Mouse (Mus musculus) megakaryocyte, embryonic 14.5 days (primary cell): ENCODE results near the gene Irf7. TPM values are rescaled to one million over a fixed set of nuclear protein-coding genes. Genes with fewer than 3 reads are reported as not detected.
A peak's percentile ranks its signal among the peaks of the same experiment; 100 is the strongest.

Source experiments
- H3K27me3 ChIP-seq: replicated peaks from 2 replicates; pipeline ENCODE3; 2012; ENCODE audit warnings: inconsistent platforms
- H3K36me3 ChIP-seq: replicated peaks from 2 replicates; pipeline ENCODE3; 2012; ENCODE audit warnings: low read length, inconsistent platforms, mixed read lengths
- H3K4me1 ChIP-seq: 2 replicates; pipeline ENCODE4 v1.6.1; 2012; ENCODE audit warnings: inconsistent platforms
- H3K4me3 ChIP-seq: replicated peaks from 2 replicates; pipeline ENCODE3; 2012; ENCODE audit warnings: moderate library complexity, mild to moderate bottlenecking, inconsistent platforms
- H3K9me3 ChIP-seq: 2 replicates; pipeline ENCODE4 v1.6.1; 2012; ENCODE audit warnings: inconsistent platforms
- FLI1 ChIP-seq: IDR thresholded peaks from 2 replicates; pipeline ENCODE4 v1.6.1; 2012; ENCODE audit warnings: low read length, inconsistent platforms, mixed read lengths
- GATA1 ChIP-seq: IDR thresholded peaks from 3 replicates; pipeline ENCODE4 v1.6.1; 2012; ENCODE audit warnings: mixed read lengths, low read length, inconsistent platforms, borderline replicate concordance
- polyA plus RNA-seq: library from polyadenylated mRNA; stranded (reverse); fragments of >175 nt; gene quantifications from 2 replicates; pipeline ENCODE4 v1.2.3, GENCODE M21; 2012; ENCODE audit warnings: low replicate concordance; ENCODE audit not compliant: insufficient read depth

The Irf7 gene
- polyA plus RNA-seq, 1 experiment, result 188 TPM

- H3K4me3 ChIP-seq, result peak within 1 kb of the TSS; percentile 97
- peaks cover 20% of the 10 kb centered on the region for H3K36me3 ChIP-seq
- no peaks in the 10 kb centered on the region for H3K9me3 ChIP-seq
- peaks cover 65% of the 10 kb centered on the region for H3K4me1 ChIP-seq
- peaks cover 47% of the 10 kb centered on the region for H3K27me3 ChIP-seq
- no peak for TF ChIP-seq FLI1
- TF ChIP-seq GATA1, result no peak
These were observed 52.6 kb downstream of the Irf7 start, which contains the start of gene Lmntd2 for GRCm38 (mm10) chr7:141213605-141214235. Lmntd2 (minus strand) TSS chr7:141214080.

GRCm38 (mm10) chr7:141213133-141213532 lies 53.1 kb downstream of the Irf7 start:
- Histone ChIP-seq H3K9me3 (no peaks in the 10 kb centered on the region), H3K27me3 (peaks cover 52% of the 10 kb centered on the region), H3K4me3 (no peak overlapping the region), H3K4me1 (peaks cover 59% of the 10 kb centered on the region), H3K36me3 (peaks cover 14% of the 10 kb centered on the region)
- no peak for TF ChIP-seq FLI1
- TF ChIP-seq GATA1, result no peak

Other genes with a start within 250 kb of the Irf7 start
- gene Ifitm6, start 248.6 kb downstream of the Irf7 start, polyA plus RNA-seq, result 0.91 TPM in 1 of 2 replicates, not detected in the other
- not detected in 2 replicates for gene Gm17387, start 237.3 kb downstream of the Irf7 start, polyA plus RNA-seq
- 11.5 and 17.3 TPM in 2 replicates for gene B4galnt4, start 205.4 kb downstream of the Irf7 start, polyA plus RNA-seq
- 2.5 and 3.0 TPM in 2 replicates for gene Pkp3, start 188.3 kb downstream of the Irf7 start, polyA plus RNA-seq
- 41.8 and 92.9 TPM in 2 replicates for gene Sigirr, start 165.9 kb downstream of the Irf7 start, polyA plus RNA-seq
- gene Ano9, start 148.7 kb downstream of the Irf7 start, polyA plus RNA-seq, result not detected in 2 replicates
- gene Ptdss2, start 144.1 kb downstream of the Irf7 start, polyA plus RNA-seq, result 32.9 and 81.5 TPM in 2 replicates
- gene Rnh1, start 93.6 kb downstream of the Irf7 start, polyA plus RNA-seq, result 26.5 and 43.0 TPM in 2 replicates
- gene Hras, start 72.5 kb downstream of the Irf7 start, polyA plus RNA-seq, result 51.3 and 84.0 TPM in 2 replicates
- gene Lrrc56, start 72.3 kb downstream of the Irf7 start, polyA plus RNA-seq, result 12.2 and 18.5 TPM in 2 replicates
- gene Lmntd2, start 52.4 kb downstream of the Irf7 start, polyA plus RNA-seq, result 0.57 TPM in 1 of 2 replicates, not detected in the other
- gene Rassf7, start 50.6 kb downstream of the Irf7 start, polyA plus RNA-seq, result 3.6 and 11.1 TPM in 2 replicates
- 82.9 and 114 TPM in 2 replicates for gene Phrf1, start 37.7 kb downstream of the Irf7 start, polyA plus RNA-seq
- gene Cdhr5, start 10.3 kb upstream of the Irf7 start, polyA plus RNA-seq, result not detected in 2 replicates
- not detected in 2 replicates for gene Sct, start 12.7 kb upstream of the Irf7 start, polyA plus RNA-seq
- gene Drd4, start 25.5 kb upstream of the Irf7 start, polyA plus RNA-seq, result 0.04 TPM in 1 of 2 replicates, not detected in the other
- 52.9 and 121 TPM in 2 replicates for gene Deaf1, start 61.2 kb upstream of the Irf7 start, polyA plus RNA-seq
- gene Tmem80, start 61.3 kb upstream of the Irf7 start, polyA plus RNA-seq, result 12.3 and 27.1 TPM in 2 replicates
- 0.10 TPM in 1 of 2 replicates, not detected in the other for gene Eps8l2, start 72.4 kb upstream of the Irf7 start, polyA plus RNA-seq
- 173 and 451 TPM in 2 replicates for gene Taldo1, start 125.7 kb upstream of the Irf7 start, polyA plus RNA-seq
- 11.1 TPM in 1 of 2 replicates, not detected in the other for gene Gatd1, start 147.7 kb upstream of the Irf7 start, polyA plus RNA-seq
- gene Cend1, start 163.0 kb upstream of the Irf7 start, polyA plus RNA-seq, result not detected in 2 replicates
- gene Slc25a22, start 171.4 kb upstream of the Irf7 start, polyA plus RNA-seq, result 22.2 and 47.0 TPM in 2 replicates
- 13.0 and 25.6 TPM in 2 replicates for gene Pidd1, start 177.5 kb upstream of the Irf7 start, polyA plus RNA-seq
- 6,138 and 9,533 TPM in 2 replicates for gene Rplp2, start 180.9 kb upstream of the Irf7 start, polyA plus RNA-seq
- gene Pnpla2, start 188.7 kb upstream of the Irf7 start, polyA plus RNA-seq, result 230 and 314 TPM in 2 replicates
- 19.4 and 29.4 TPM in 2 replicates for gene Cracr2b, start 194.6 kb upstream of the Irf7 start, polyA plus RNA-seq
- 56.1 and 168 TPM in 2 replicates for gene Cd151, start 200.9 kb upstream of the Irf7 start, polyA plus RNA-seq
- gene Polr2l, start 208.7 kb upstream of the Irf7 start, polyA plus RNA-seq, result 49.6 and 150 TPM in 2 replicates
- gene Tspan4, start 208.8 kb upstream of the Irf7 start, polyA plus RNA-seq, result 53.2 and 54.8 TPM in 2 replicates